Mouse (Mus musculus): ENCODE results near the gene Gm28553.
"Not testable (repeated sequence)": the region's sequence is repeated elsewhere in the genome, so short reads cannot be mapped to it uniquely, and the experiment has no call there.

Gene Gm28553

DNA sequence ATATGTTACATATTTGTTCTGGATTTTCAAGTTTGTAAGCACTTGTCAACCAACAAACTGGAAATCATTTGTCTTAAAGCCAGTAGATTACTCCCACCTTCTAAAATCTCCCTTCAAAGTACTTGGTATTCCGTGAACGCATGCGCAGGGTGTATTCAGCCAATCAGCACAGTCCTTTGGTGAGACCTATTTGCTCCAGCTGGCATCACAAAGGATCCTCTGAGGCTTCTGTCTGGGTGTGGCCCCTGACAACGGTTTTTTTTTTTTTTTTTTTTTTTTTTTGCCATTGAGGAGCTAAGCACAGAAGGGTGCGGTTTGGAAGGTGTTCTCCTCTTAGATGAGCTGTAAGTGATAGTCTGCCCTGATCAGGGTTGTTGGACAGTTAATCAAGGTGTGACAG lies at the start of gene Gm28553:
Gm28553 (plus strand) TSS at position 301 of the 400 bp plus-strand sequence.
- not testable (repeated sequence) for DNase-seq (ENCODE audit: low spot score in 2 of 2)
